Mouse (Mus musculus): ENCODE measurements around the gene Camta2.

DNA sequence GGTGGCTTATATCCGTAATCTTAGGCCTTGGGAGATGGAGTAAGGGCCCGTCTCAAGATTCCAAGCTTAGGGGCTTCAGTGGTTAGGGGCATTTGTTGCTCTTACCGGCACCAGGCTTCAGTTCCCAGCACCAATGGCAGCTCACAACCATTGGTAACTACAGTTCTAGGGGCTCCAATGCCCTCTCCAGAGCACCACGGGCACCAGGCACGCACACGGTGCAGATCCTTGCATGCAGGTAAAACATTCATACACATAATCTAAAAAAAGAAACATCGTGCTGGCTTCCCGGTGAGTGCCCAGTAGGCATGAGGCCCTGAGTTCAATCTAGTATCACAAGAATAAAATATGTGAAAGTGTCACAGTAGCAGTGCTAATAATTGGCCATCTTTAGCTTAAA is 24.8 kb downstream of the Camta2 start:
- TF ChIP-seq MAZ (IDR thresholded peaks at IDR 0.05; ENCODE audit: low read depth, low read length) (no peak), CHD2 (IDR thresholded peaks at IDR 0.05; ENCODE audit: low read length) (no peak), E2F4 (IDR thresholded peaks at IDR 0.05; ENCODE audit: insufficient replicate concordance, low read depth, low read length) (no peak), CTCF (conservative IDR thresholded peaks at IDR 0.05 in 1 of 2, IDR thresholded peaks at IDR 0.05 in 1 of 2; ENCODE audit: low read depth in 2 of 2, low read length in 2 of 2) (no peak), TCF12 (IDR thresholded peaks at IDR 0.05; ENCODE audit: low read depth, low read length) (no peak), EP300 (IDR thresholded peaks at IDR 0.05; ENCODE audit: low read length) (no peak), POLR2A (IDR thresholded peaks at IDR 0.05; ENCODE audit: low read depth, low read length) (no peak), TBP (conservative IDR thresholded peaks at IDR 0.05; ENCODE audit: low read depth, low read length) (no peak), USF2 (conservative IDR thresholded peaks at IDR 0.05; ENCODE audit: low read depth, low read length) (no peak), BHLHE40 (IDR thresholded peaks at IDR 0.05; ENCODE audit: low read depth, low read length) (no peak), HCFC1 (IDR thresholded peaks at IDR 0.05; ENCODE audit: low read depth, low read length) (no peak), RCOR1 (conservative IDR thresholded peaks at IDR 0.05; ENCODE audit: low read depth, low read length) (no peak), GABPA (IDR thresholded peaks at IDR 0.05; ENCODE audit: insufficient replicate concordance, low read depth, low read length) (no peak), MAFK (IDR thresholded peaks at IDR 0.05; ENCODE audit: insufficient replicate concordance, low read length) (no peak)

Measured in CH12.LX (cell line).